Mouse (Mus musculus) forebrain, embryonic 15.5 days (tissue): ENCODE results near the gene Asb16. TPM values are rescaled to one million over a fixed set of nuclear protein-coding genes. Genes with fewer than 3 reads are reported as not detected.
A peak's percentile ranks its signal among the peaks of the same experiment; 100 is the strongest.

Source experiments
- ATAC-seq: fragments of 200-750 bp; cut with Nextera tagmentation; replicated peaks from 2 replicates; pipeline ENCODE4 v1.8.0; 2017; ENCODE audit warnings: mild to moderate bottlenecking, moderate TSS enrichment, moderate library complexity
- H3K27ac ChIP-seq: fragments of 300-500 bp; sonication (generic); replicated peaks from 2 replicates; pipeline ENCODE4 v1.5.1; 2015; ENCODE audit warnings: mild to moderate bottlenecking, inconsistent platforms
- H3K27me3 ChIP-seq: fragments of 300-500 bp; sonication (generic); 2 replicates; pipeline ENCODE4 v1.6.1; 2015; ENCODE audit warnings: inconsistent platforms
- H3K36me3 ChIP-seq: fragments of 300-500 bp; sonication (generic); 2 replicates; pipeline ENCODE4 v1.6.1; 2015; ENCODE audit warnings: mild to moderate bottlenecking, inconsistent platforms
- H3K4me1 ChIP-seq: fragments of 300-500 bp; sonication (generic); 2 replicates; pipeline ENCODE4 v1.6.1; 2015; ENCODE audit warnings: inconsistent platforms
- H3K4me2 ChIP-seq: fragments of 300-500 bp; sonication (generic); replicated peaks from 2 replicates; pipeline ENCODE4 v1.6.1; 2015; ENCODE audit warnings: mild to moderate bottlenecking, inconsistent platforms
- H3K4me3 ChIP-seq: fragments of 300-500 bp; sonication (generic); 2 replicates; pipeline ENCODE4 v1.5.1; 2015; ENCODE audit warnings: mild to moderate bottlenecking, inconsistent platforms
- H3K9ac ChIP-seq: fragments of 300-500 bp; sonication (generic); replicated peaks from 2 replicates; pipeline ENCODE4 v1.6.1; 2015; ENCODE audit warnings: mild to moderate bottlenecking, inconsistent platforms
- H3K9me3 ChIP-seq: fragments of 300-500 bp; sonication (generic); 2 replicates; pipeline ENCODE4 v1.6.1; 2016; ENCODE audit warnings: inconsistent platforms
- WGBS: fragments of 180-500 bp; shearing (Covaris S2); methylation state at CpG from one replicate; pipeline ENCODE4 v1.1.7; 2015; ENCODE audit warnings: mixed read lengths; 5-methylcytosine and 5-hydroxymethylcytosine counted together
- polyA plus RNA-seq: library from polyadenylated mRNA; unstranded; fragments of >200 nt; fragmentation: Nextera tagmentation; extraction: Ambion mirVana; gene quantifications from 2 replicates; pipeline ENCODE4 v1.2.1, GENCODE M21; 2015

Asb16 gene
- polyA plus RNA-seq, 1 experiment from 2014 or later, result not detected

DNA sequence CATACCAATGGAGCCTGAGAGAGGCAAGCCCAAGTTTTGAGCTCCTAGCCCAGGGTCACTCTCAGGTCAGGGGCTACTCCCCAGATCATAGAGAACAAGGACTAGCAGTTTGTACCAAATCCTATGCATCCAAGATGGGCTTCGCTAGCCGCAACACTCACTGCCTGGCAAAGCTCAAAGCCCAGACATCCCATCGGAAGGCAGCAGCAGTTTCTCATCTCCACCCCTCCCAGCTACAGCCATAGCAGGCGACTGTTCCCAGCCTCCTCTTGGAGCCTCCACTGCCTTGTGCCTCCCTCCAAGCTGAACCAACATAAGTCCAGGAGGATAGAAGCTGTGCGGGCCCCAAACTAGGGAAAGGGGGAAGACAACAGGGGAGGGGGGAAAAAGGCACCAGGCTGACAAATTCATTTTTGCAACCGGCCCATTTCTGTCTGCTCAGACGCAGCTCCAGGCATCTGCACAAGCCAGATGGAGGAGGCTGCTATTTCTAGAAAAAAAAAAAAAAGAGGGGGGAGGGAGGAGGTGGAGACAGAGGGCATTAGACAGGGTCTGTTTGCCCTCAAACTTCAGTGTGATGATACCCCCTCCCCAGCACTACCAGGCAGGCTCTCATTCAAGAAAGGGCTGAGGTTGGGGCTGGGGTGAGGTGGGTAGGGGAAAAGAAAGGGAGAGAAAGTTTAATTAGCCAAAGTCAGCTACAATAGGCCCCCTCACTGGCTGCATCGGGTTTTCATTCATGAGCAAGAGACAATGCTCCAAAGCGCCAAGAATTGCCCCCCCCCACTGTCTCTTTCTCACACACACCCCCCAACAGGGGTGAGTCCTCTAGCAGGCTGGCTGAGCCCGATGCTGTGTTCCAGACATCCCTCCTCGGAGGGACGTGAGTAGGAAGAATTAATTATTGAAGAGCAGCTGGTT, 41.0 kb upstream of the Asb16 start:
- peak overlapping the region; percentile 80 for H3K4me2 ChIP-seq
- H3K27ac ChIP-seq, result peak overlapping the region; percentile 98
- 3% methylated on average over 12 of the region's 12 CpGs for WGBS
- peaks cover 5% of the 10 kb centered on the region; the same call in 1 of the 2 replicates for H3K36me3 ChIP-seq
- no peaks in the 10 kb centered on the region for H3K27me3 ChIP-seq
- peaks cover 75% of the 10 kb centered on the region for H3K4me1 ChIP-seq
- H3K9me3 ChIP-seq, result no peaks in the 10 kb centered on the region
- peak; percentile 44 for ATAC-seq
- H3K9ac ChIP-seq, result peak overlapping the region; percentile 95
- H3K4me3 ChIP-seq, result peak overlapping the region; percentile 87

DNA sequence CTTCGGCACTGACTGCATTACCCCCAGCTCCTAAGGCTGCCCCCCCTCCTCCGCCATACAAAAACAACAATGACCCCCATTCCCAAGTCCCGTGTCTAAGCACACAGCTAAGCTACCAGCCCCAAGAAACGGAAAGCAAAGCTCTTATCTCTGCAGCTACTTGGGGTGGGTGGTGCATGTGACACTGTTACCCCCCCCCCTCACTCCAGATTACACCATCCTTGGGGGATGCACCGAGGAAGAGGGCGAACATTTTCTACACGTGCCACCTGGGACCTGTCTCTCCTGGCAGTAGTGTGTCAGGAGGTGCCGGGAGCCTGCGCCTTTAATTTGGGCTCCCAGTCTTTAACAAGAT, 40.4 kb upstream of the Asb16 start:
- Histone ChIP-seq H3K27me3 (no peaks in the 10 kb centered on the region), H3K27ac (peak overlapping the region; percentile 98), H3K4me3 (peak overlapping the region; percentile 87), H3K4me1 (peaks cover 69% of the 10 kb centered on the region), H3K9ac (peak overlapping the region; percentile 95), H3K36me3 (no peaks in the 10 kb centered on the region; the same call in 1 of the 2 replicates), H3K9me3 (no peaks in the 10 kb centered on the region), H3K4me2 (peak overlapping the region; percentile 80)
- no peak; the same call in none of the 2 replicates for ATAC-seq
- 8% methylated on average over 9 of the region's 9 CpGs for WGBS

DNA sequence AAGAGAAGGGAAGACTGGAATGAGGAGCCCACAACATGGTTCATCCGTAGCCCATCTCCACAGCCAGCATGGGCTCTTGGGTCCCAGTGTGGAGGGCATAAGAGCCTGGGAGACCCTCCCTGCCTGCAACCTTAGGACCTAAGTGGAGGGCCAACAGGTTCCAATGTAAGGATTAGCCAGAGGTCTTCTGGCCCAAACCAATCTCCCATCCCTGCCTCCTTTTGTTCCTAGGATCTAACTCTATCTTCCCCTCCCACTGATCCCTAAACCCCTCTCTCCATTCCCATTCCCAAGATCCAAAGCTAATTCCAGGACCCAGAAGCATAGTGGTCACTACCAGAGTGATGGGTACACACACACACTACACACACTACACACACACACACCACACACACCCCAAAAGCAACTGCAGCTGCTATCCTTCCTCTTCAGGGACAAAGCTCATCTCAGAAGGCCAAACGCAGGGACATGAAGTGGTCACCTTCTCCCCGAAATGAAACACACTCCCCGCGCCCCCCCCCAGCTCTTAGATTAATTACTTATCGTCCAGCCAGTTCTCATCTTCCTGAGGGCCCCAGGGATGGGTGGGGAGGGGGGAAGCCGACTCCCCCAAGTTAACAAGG, 39.8 kb upstream of the Asb16 start:
- H3K4me3 ChIP-seq, result peak overlapping the region; percentile 87
- peaks cover 63% of the 10 kb centered on the region for H3K4me1 ChIP-seq
- no peak for ATAC-seq
- H3K36me3 ChIP-seq, result no peaks in the 10 kb centered on the region
- 7% methylated on average over 7 of the region's 7 CpGs for WGBS
- H3K27me3 ChIP-seq, result no peaks in the 10 kb centered on the region
- peak overlapping the region; percentile 98 for H3K27ac ChIP-seq
- peak overlapping the region; percentile 95 for H3K9ac ChIP-seq
- H3K9me3 ChIP-seq, result no peaks in the 10 kb centered on the region
- peak overlapping the region; percentile 80 for H3K4me2 ChIP-seq

DNA sequence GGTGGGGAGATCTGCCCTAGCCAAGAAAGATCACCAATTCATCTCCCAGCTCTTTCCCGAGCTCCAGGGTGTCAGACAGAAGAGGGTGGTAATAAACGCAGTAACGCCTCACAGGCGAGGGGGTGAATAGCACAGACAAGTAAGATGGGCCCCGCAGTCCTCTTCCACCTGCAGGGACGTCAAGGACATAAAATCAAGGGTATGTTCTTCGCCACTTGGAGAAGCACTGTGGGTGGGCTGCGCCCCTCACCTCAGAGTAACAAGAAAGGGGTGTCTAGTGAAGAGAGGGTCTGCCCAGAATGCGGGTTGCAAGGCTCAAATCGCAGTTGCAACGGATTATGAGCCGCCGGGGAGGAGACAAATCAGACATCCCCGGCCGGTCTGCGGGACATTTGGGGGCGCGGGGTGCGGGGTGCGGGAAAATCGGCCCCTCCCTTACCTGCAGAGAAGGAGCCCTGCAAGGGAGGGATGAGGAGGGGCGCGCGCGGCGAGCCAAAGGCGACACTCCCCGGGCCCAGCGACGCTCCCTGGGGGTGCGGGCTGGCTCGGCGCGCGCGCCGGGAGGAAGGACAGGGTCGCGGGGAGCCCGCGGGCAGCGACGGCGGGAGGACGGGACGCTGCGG, 39.1 kb upstream of the Asb16 start:
- no peaks in the 10 kb centered on the region for H3K36me3 ChIP-seq
- H3K9ac ChIP-seq, result peak overlapping the region; percentile 95
- ATAC-seq, result peak; percentile 48
- H3K27me3 ChIP-seq, result no peaks in the 10 kb centered on the region
- H3K27ac ChIP-seq, result peak overlapping the region; percentile 98
- H3K4me2 ChIP-seq, result peak overlapping the region; percentile 80
- peaks cover 57% of the 10 kb centered on the region for H3K4me1 ChIP-seq
- WGBS, result under 1% methylated on average over 43 of the region's 47 CpGs
- no peaks in the 10 kb centered on the region for H3K9me3 ChIP-seq
- peak overlapping the region; percentile 87 for H3K4me3 ChIP-seq

DNA sequence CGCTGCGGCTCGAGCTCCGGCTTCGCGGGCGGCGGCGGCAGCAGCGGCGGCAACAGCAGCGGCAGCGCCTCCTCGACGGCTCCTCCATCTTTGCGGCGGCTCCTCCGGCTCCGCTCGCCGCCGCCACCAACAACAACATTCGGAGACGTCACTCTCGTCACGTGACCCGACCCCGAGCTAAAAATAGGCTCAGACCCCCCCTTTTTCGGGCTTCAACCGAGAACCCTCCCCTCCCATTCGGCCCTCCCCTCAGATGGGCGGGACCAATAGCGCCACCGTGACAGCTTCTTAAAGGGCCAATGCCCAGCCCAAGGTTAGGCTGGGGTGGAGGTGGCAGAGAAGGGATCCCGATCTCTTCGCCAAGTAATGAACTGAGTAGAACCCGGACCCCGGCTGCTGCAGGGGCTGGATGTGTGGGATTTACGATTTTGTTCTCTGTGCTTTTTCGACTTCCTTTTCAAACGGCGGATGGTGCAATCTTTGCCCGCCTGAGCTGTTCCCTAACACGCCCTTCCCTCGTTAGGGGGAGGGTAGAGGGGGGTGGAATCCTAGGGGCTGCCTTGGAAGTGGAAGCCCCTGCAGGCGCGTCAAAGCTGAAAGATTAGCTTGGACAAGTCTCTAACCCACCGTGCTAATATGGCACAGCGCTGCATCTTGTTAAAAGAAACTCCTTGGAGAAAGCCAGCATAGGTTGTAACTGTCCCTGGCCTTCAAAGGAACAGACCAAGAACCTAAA, 38.4 kb upstream of the Asb16 start, which contains the start of gene Hdac5:
TSS of gene Hdac5 (minus strand) at position 161 of the 736 bp plus-strand sequence.
- Histone ChIP-seq H3K36me3 (no peaks in the 10 kb centered on the region), H3K4me2 (peak within 1 kb of the TSS; percentile 80), H3K9ac (peak within 1 kb of the TSS; percentile 95), H3K27me3 (no peaks in the 10 kb centered on the region), H3K27ac (peak within 1 kb of the TSS; percentile 98), H3K4me1 (peaks cover 50% of the 10 kb centered on the region), H3K9me3 (no peaks in the 10 kb centered on the region), H3K4me3 (peak within 1 kb of the TSS; percentile 87)
- under 1% methylated on average over 46 of the region's 49 CpGs for WGBS
- ATAC-seq, result peak; percentile 83

DNA sequence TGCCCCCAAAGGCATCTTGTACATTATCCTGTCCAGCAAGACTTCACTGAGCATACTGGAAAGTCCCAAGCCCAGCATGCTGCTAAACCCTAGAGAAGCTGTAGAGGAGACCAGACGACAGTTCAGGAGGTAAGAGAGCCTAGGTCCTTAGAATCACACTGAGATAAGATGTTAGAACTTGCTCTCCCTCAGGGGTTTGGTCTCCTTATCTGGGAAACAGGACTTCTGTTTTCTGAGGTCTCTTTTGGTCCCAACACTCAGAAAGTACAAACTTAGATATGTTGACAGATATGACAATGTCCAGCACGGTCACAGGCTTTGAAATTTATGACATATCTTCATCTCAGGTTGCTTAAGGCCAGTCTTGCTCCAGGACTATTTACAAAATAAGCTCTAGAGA, 32.5 kb upstream of the Asb16 start:
- Histone ChIP-seq H3K9ac (no peak overlapping the region), H3K4me2 (no peak overlapping the region), H3K36me3 (no peaks in the 10 kb centered on the region), H3K4me3 (no peak overlapping the region), H3K27ac (no peak overlapping the region), H3K9me3 (no peaks in the 10 kb centered on the region), H3K27me3 (no peaks in the 10 kb centered on the region), H3K4me1 (0 out of 2 replicates have a peak, but pooled peaks cover under 1% of the 10 kb centered on the region)
- WGBS, result 76% methylated on average over 2 of the region's 2 CpGs
- ATAC-seq, result no peak

DNA sequence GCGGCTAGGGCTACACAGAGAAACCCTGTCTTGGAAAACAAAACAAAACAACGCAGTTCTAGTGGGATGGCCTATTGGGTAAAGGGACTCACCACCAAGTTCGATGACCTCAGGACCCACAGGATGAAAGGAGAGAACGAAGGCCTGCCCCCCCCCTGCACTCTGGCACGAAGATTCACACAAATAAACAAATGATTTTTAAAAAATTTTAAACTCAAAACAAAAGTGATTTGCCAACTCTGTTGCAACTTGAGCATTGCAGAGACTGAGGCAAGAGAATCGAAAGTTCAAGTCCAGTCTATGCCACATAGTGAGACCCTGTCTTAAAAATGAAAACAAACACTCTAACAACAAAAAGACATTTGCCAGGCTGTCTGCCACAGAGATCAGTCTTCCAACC, 27.9 kb upstream of the Asb16 start:
- Histone ChIP-seq H3K36me3 (no peaks in the 10 kb centered on the region), H3K4me1 (peaks cover 11% of the 10 kb centered on the region), H3K4me3 (no peak overlapping the region), H3K27me3 (no peaks in the 10 kb centered on the region), H3K9ac (no peak overlapping the region), H3K9me3 (no peaks in the 10 kb centered on the region), H3K27ac (no peak overlapping the region), H3K4me2 (no peak overlapping the region)
- WGBS, result 87% methylated on average over 6 of the region's 6 CpGs
- ATAC-seq, result no peak

DNA sequence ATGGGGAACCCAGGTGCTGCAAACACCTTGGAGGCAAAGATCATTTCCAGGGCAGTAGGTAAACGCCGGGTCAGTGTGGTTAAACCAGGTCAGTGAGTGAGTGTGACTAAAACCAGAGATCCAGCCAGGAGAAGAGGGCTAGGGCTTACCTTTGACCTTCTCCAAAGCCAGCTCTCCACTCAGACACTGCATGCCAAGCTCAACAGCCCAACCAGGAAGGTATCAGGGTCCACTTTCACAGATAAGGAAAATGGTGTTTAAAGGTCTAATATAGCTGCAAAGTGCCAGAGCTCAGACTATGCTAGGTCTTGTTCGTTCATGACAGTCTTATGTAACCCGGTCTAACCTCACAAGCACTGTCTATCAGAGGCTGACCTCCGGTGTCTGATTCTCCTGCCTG, 27.3 kb upstream of the Asb16 start:
- H3K4me1 ChIP-seq, result peaks cover 15% of the 10 kb centered on the region
- WGBS, result 89% methylated on average over 5 of the region's 5 CpGs
- H3K9me3 ChIP-seq, result no peaks in the 10 kb centered on the region
- H3K4me3 ChIP-seq, result no peak overlapping the region
- ATAC-seq, result no peak
- H3K27me3 ChIP-seq, result no peaks in the 10 kb centered on the region
- no peak overlapping the region for H3K4me2 ChIP-seq
- H3K9ac ChIP-seq, result no peak overlapping the region
- H3K27ac ChIP-seq, result no peak overlapping the region
- H3K36me3 ChIP-seq, result no peaks in the 10 kb centered on the region

DNA sequence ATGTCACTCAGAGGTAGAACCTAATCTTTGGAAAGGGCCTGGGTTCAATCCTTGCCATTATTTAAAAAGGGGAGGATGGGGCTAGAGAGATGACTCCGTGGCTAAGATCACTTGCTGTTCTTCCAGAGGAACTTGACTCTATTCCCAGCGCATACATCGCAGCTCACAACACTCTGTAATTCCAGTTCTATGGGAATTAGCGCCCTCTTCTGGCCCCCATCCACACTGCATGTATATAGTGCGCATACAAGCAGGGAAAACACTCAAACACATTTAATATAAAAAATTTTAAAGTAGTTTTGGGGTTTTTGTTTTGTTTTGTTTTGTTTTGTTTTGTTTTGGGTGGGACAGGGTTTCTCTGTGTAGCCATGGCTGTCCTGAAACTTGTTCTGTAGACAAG, 26.7 kb upstream of the Asb16 start:
- H3K27me3 ChIP-seq, result no peaks in the 10 kb centered on the region
- no peaks in the 10 kb centered on the region for H3K36me3 ChIP-seq
- 53% methylated on average over 5 of the region's 5 CpGs for WGBS
- no peaks in the 10 kb centered on the region for H3K9me3 ChIP-seq
- no peak overlapping the region for H3K4me2 ChIP-seq
- no peak for ATAC-seq
- H3K27ac ChIP-seq, result no peak overlapping the region
- H3K9ac ChIP-seq, result no peak overlapping the region
- H3K4me1 ChIP-seq, result peaks cover 15% of the 10 kb centered on the region
- H3K4me3 ChIP-seq, result no peak overlapping the region

DNA sequence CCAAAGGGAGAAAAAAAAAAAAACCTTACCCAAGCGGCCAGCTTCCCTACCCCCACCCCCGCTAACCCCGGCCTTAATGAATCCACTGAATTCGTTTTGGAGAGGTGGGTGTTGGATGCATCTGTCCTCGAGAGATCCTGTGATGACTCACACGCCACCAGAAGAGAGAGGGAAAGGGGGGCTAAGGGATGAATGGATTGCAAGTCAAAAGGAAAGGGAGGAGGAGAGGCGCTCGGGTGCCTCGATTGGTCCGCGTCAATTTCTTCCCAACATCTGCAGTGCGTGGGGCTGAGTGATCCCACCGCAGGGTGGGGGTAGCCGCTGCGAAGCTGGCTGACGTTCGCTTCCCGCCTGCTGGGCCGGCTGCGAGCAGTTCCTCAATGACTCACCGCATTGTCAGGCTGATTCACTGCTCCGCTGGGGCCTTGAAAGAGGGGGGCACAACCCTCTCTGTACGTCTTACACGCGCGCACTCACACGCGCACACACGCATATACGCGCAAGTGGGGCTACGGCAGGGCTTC, 23.6 kb upstream of the Asb16 start:
- peak overlapping the region; percentile 70 for H3K4me2 ChIP-seq
- H3K9me3 ChIP-seq, result no peaks in the 10 kb centered on the region
- no peaks in the 10 kb centered on the region for H3K27me3 ChIP-seq
- no peaks in the 10 kb centered on the region for H3K36me3 ChIP-seq
- peak overlapping the region; percentile 37 for H3K4me3 ChIP-seq
- WGBS, result under 1% methylated on average over 32 of the region's 32 CpGs
- ATAC-seq, result peak; percentile 75
- peak overlapping the region; percentile 48 for H3K9ac ChIP-seq
- peaks cover 26% of the 10 kb centered on the region for H3K4me1 ChIP-seq
- H3K27ac ChIP-seq, result peak overlapping the region; percentile 69

DNA sequence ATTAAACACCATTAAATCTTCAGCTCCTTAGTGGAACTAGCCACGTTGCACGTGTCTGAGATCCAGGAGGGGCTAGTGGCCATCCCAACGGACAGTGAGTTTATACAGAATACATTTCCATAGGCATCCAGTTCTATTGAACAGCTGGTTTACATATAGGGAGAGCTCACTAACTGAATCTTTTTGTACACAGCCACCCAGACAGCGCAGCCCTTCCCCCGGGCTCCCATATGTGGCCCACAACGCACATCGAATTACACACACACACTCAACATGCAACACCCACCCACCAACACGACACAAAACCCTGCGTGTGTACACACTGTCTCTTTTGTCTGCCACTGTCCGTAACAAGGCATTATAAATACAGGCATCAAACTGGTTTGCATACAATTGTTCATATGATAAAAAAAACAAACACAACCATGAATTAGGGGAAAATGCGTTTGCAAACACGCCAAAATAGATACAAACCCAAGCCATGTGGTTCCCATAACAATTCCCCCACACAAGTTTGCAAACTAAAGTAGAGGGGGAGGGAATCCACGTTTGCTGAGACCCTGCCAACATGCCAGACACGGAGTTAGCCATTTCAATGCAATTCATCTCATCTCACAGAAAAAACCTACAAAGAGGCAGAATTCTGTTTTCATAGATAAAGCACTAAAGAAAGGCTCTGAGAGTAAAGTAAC, 22.8 kb upstream of the Asb16 start:
- no peak for ATAC-seq
- no peaks in the 10 kb centered on the region for H3K27me3 ChIP-seq
- peak overlapping the region; percentile 48; the same call in 1 of the 2 replicates for H3K9ac ChIP-seq
- H3K9me3 ChIP-seq, result no peaks in the 10 kb centered on the region
- WGBS, result 35% methylated on average over 14 of the region's 14 CpGs
- no peaks in the 10 kb centered on the region for H3K36me3 ChIP-seq
- peak overlapping the region; percentile 70 for H3K4me2 ChIP-seq
- H3K4me3 ChIP-seq, result peak overlapping the region; percentile 37
- H3K4me1 ChIP-seq, result peaks cover 26% of the 10 kb centered on the region
- peak overlapping the region; percentile 69 for H3K27ac ChIP-seq
